Comparison of ENCODE assay signal across 10 mouse cellular contexts in the genomic region with DNA sequence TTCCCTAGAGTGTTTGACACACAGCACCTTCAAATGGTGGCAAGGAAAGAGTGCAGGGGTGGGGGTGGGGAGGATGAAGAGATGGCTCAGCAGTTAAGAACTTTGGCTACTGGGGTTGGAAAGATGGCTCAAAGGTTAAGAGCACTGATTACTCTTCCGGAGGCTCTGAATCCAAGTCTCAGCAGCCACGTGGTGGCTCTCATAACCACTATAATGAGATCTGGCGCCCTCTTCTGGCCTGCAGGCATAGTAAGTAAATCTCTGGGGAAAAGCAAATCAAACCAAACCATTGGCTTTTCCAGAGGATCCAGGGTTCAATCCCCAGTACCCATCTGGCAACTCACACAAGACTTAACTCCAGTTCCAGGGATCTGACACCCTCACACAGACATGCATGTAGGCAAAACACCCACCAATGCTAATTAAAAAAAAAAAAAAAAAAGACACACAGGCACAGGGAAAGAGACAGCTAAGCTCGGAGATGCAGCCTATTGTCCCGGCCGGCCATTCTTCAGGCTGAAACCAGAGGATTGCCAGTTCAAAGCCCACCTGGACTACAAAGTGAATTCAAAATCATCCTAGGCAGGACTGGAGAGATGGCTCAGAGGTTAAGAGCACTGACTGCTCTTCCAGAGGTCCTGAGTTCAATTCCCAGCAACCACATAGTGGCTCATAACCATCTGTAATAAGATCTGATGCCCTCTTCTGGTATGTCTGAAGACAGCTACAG. TPM values are rescaled to one million over a fixed set of nuclear protein-coding genes. Genes with fewer than 3 reads are reported as not detected.
A peak's percentile ranks its signal among the peaks of the same experiment; 100 is the strongest.
DNase-seq lines count a peak whose midpoint lies in the region; ATAC-seq lines count a peak whose summit lies in the region.
"Had no signal": no experiment of that assay in that cellular context is flagged by ENCODE, and none has a peak within 500 bp of the region (broad histone marks: within the 10 kb centered on the region; RNA-seq: fewer than 3 reads in every experiment).

No protein-coding gene starts in this region.

- WGBS in forebrain, embryonic 10.5 days = 49% methylated on average over 6 of the region's 6 CpGs
- 47% methylated on average over 6 of the region's 6 CpGs for WGBS in forebrain, embryonic 12.5 days

- peak; percentile 69 for DNase-seq in forebrain, embryonic 10.5 days (ENCODE audit: extremely low spot score, low spot score)
- peak; percentile 52 for DNase-seq in ovary, postnatal 36 days (ENCODE audit: low spot score)
- DNase-seq in ovary, postnatal 10 days (ENCODE audit: low spot score) = no peak
- DNase-seq in c-Kit-positive CD71-positive TER-119-negative erythroid progenitor cells, embryonic 14.5 days (ENCODE audit: low read depth) = peak; percentile 58
- DNase-seq in heart, postnatal 4 days = peak; percentile 71
- DNase-seq in lung, adult 18-20 months = peak; percentile 54 to 64
- DNase-seq in spleen, postnatal 36 days (ENCODE audit: low spot score in 2 of 2) = peak; percentile 46 to 61

- H3K9ac ChIP-seq in forebrain, embryonic 12.5 days = no peak overlapping the region

- peaks cover 42% of the 10 kb centered on the region for H3K27me3 ChIP-seq in forebrain, embryonic 10.5 days (ENCODE audit: poor library complexity, severe bottlenecking)
- H3K27me3 ChIP-seq in forebrain, embryonic 12.5 days = peaks cover 53% of the 10 kb centered on the region

- H3K36me3 ChIP-seq in forebrain, embryonic 10.5 days (replicated peaks) = no peaks in the 10 kb centered on the region
- no peaks in the 10 kb centered on the region for H3K36me3 ChIP-seq in forebrain, embryonic 12.5 days (replicated peaks)

- H3K4me2 ChIP-seq in forebrain, embryonic 12.5 days = no peak overlapping the region

- no peak overlapping the region for H3K4me3 ChIP-seq in forebrain, embryonic 10.5 days
- no peak overlapping the region for H3K4me3 ChIP-seq in forebrain, embryonic 12.5 days (replicated peaks)

- no peaks in the 10 kb centered on the region for H3K9me3 ChIP-seq in forebrain, embryonic 10.5 days
- H3K9me3 ChIP-seq in forebrain, embryonic 12.5 days = no peaks in the 10 kb centered on the region

- no peak overlapping the region for H3K27ac ChIP-seq in forebrain, embryonic 10.5 days
- H3K27ac ChIP-seq in forebrain, embryonic 12.5 days = no peak overlapping the region

- peaks cover 19% of the 10 kb centered on the region for H3K4me1 ChIP-seq in forebrain, embryonic 10.5 days
- H3K4me1 ChIP-seq in forebrain, embryonic 12.5 days = peaks cover 13% of the 10 kb centered on the region

- no peak for ATAC-seq in forebrain, embryonic 12.5 days (ENCODE audit: low FRiP score)

RNA-seq across cellular contexts. Expression of gene Kcna7, which starts 1.8 kb away (rescaled TPM):
- polyA plus RNA-seq in forebrain, embryonic 10.5 days (2016; fragmentation: Nextera tagmentation; extraction: Ambion mirVana) = not detected in 2 replicates
- not detected in 2 replicates for polyA plus RNA-seq in forebrain, embryonic 12.5 days (2016; fragmentation: Nextera tagmentation; extraction: Ambion mirVana)
- under 1 TPM; 0.43 to 0.59 TPM for total RNA-seq in heart, postnatal 4 days (2021)
- total RNA-seq: layer of hippocampus, postnatal 25 days had no signal
- polyA plus RNA-seq: stomach, embryonic 14.5 days had no signal

RNA-seq across cellular contexts. Expression of gene Snrnp70, which starts 8.2 kb away (rescaled TPM):
- 295 TPM in 2 replicates for polyA plus RNA-seq in forebrain, embryonic 10.5 days (2016; fragmentation: Nextera tagmentation; extraction: Ambion mirVana)
- 313 and 314 TPM in 2 replicates for polyA plus RNA-seq in forebrain, embryonic 12.5 days (2016; fragmentation: Nextera tagmentation; extraction: Ambion mirVana)
- total RNA-seq in heart, postnatal 4 days (2021) = 100 to 1,000 TPM; 203 to 223 TPM

RNA-seq across cellular contexts. Expression of gene Ntf5, which starts 9.8 kb away (rescaled TPM):
- polyA plus RNA-seq in forebrain, embryonic 10.5 days (2016; fragmentation: Nextera tagmentation; extraction: Ambion mirVana) = 0.46 and 0.87 TPM in 2 replicates
- polyA plus RNA-seq in forebrain, embryonic 12.5 days (2016; fragmentation: Nextera tagmentation; extraction: Ambion mirVana) = 0.32 and 0.65 TPM in 2 replicates
- under 1 TPM; 0.17 to 0.43 TPM for total RNA-seq in heart, postnatal 4 days (2021)

RNA-seq across cellular contexts. Expression of gene Lhb, which starts 16.9 kb away (rescaled TPM):
- polyA plus RNA-seq in forebrain, embryonic 10.5 days (2016; fragmentation: Nextera tagmentation; extraction: Ambion mirVana) = not detected in 2 replicates
- 0.50 TPM in 1 of 2 replicates, not detected in the other for polyA plus RNA-seq in forebrain, embryonic 12.5 days (2016; fragmentation: Nextera tagmentation; extraction: Ambion mirVana)
- total RNA-seq in heart, postnatal 4 days (2021) = not detected

RNA-seq across cellular contexts. Expression of gene Gys1, which starts 30.9 kb away (rescaled TPM):
- 39.0 and 41.6 TPM in 2 replicates for polyA plus RNA-seq in forebrain, embryonic 10.5 days (2016; fragmentation: Nextera tagmentation; extraction: Ambion mirVana)
- polyA plus RNA-seq in forebrain, embryonic 12.5 days (2016; fragmentation: Nextera tagmentation; extraction: Ambion mirVana) = 28.7 and 30.7 TPM in 2 replicates
- 10 to 100 TPM; 82.7 to 90.3 TPM for total RNA-seq in heart, postnatal 4 days (2021)
